Mouse (Mus musculus) kidney, postnatal 0 days (tissue): Measurements from ENCODE around the gene BC025920. TPM values are rescaled to one million over a fixed set of nuclear protein-coding genes. Genes with fewer than 3 reads are reported as not detected.

Experiments used
- ATAC-seq: fragments of 200-750 bp; cut with Nextera tagmentation; replicated peaks from 2 replicates; pipeline ENCODE4 v1.8.0; 2017; ENCODE audit warnings: low read depth, moderate number of reproducible peaks, moderate TSS enrichment, moderate library complexity; ENCODE audit not compliant: low FRiP score
- DNase-seq: peaks from one replicate; pipeline ENCODE4 v3.0.0-alpha.2; 2016; ENCODE audit warnings: low spot score
- H3K27ac ChIP-seq: fragments of 300-500 bp; sonication (generic); 2 replicates; pipeline ENCODE4 v1.5.1; 2014; ENCODE audit warnings: mild to moderate bottlenecking
- H3K27me3 ChIP-seq: fragments of 300-500 bp; sonication (generic); 2 replicates; pipeline ENCODE4 v1.6.1; 2014; ENCODE audit warnings: low read length, mixed read lengths; ENCODE audit not compliant: insufficient read depth
- H3K36me3 ChIP-seq: fragments of 300-500 bp; sonication (generic); 2 replicates; pipeline ENCODE4 v1.6.1; 2014; ENCODE audit warnings: low read length, mixed read lengths; ENCODE audit not compliant: insufficient read depth
- H3K4me1 ChIP-seq: fragments of 300-500 bp; sonication (generic); replicated peaks from 2 replicates; pipeline ENCODE4 v1.6.1; 2014; ENCODE audit warnings: antibody characterized with exemption, low read length, mixed read lengths; ENCODE audit not compliant: insufficient read depth
- H3K4me2 ChIP-seq: fragments of 300-500 bp; sonication (generic); 2 replicates; pipeline ENCODE4 v1.6.1; 2014; ENCODE audit warnings: mild to moderate bottlenecking, low read length, moderate library complexity, mixed read lengths
- H3K4me3 ChIP-seq: fragments of 300-500 bp; sonication (generic); replicated peaks from 2 replicates; pipeline ENCODE4 v1.5.1; 2014; ENCODE audit warnings: low read depth, low read length
- H3K9ac ChIP-seq: fragments of 300-500 bp; sonication (generic); 2 replicates; pipeline ENCODE4 v1.6.1; 2014; ENCODE audit warnings: low read depth, low read length
- H3K9me3 ChIP-seq: fragments of 300-500 bp; sonication (generic); replicated peaks from 2 replicates; pipeline ENCODE4 v1.6.1; 2016; ENCODE audit warnings: low read length, inconsistent platforms, mixed read lengths
- CTCF ChIP-seq: IDR thresholded peaks from 2 replicates; pipeline ENCODE4 v1.5.1; 2016; ENCODE audit warnings: antibody characterized with exemption, low read depth, mild to moderate bottlenecking, moderate library complexity
- WGBS: fragments of 180-500 bp; shearing (Covaris S2); extraction: QIAGEN DNeasy Blood & Tissue Kit; methylation state at CpG from one replicate; pipeline ENCODE4 v1.1.7; 2014; 5-methylcytosine and 5-hydroxymethylcytosine counted together
- polyA plus RNA-seq: library from polyadenylated mRNA; unstranded; fragments of >200 nt; fragmentation: Nextera tagmentation; extraction: Ambion mirVana; gene quantifications from 2 replicates; pipeline ENCODE4 v1.2.1, GENCODE M21; 2015

BC025920 gene
- polyA plus RNA-seq, 1 experiment from 2014 or later = 0.37 TPM

- peaks cover 45% of the 10 kb centered on the region for H3K4me1 ChIP-seq
- no peak overlapping the region for H3K4me3 ChIP-seq
- H3K4me2 ChIP-seq = no peak overlapping the region
- H3K27me3 ChIP-seq = no peaks in the 10 kb centered on the region
- no peak overlapping the region for H3K27ac ChIP-seq
- H3K9ac ChIP-seq = no peak overlapping the region
- no peak for ATAC-seq
- WGBS = 31% methylated on average over 6 of the region's 6 CpGs
- no peaks in the 10 kb centered on the region for H3K36me3 ChIP-seq
- TF ChIP-seq CTCF = no peak
- no peak for DNase-seq
- no peaks in the 10 kb centered on the region for H3K9me3 ChIP-seq
These were observed 7.2 kb upstream of the BC025920 start for GRCm38 (mm10) chr10:81598871-81599270.

- peaks cover 45% of the 10 kb centered on the region for H3K4me1 ChIP-seq
- 76% methylated on average over 5 of the region's 5 CpGs for whole genome bisulfite sequencing
- no peak overlapping the region for H3K4me3 ChIP-seq
These were observed 6.4 kb upstream of the BC025920 start for GRCm38 (mm10) chr10:81599630-81600029.

GRCm38 (mm10) chr10:81600096-81600495 is 6.0 kb upstream of the BC025920 start:
- Histone ChIP-seq H3K4me1 (peaks cover 42% of the 10 kb centered on the region), H3K27ac (no peak overlapping the region), H3K4me3 (no peak overlapping the region), H3K9me3 (no peaks in the 10 kb centered on the region), H3K36me3 (no peaks in the 10 kb centered on the region), H3K9ac (no peak overlapping the region), H3K27me3 (no peaks in the 10 kb centered on the region), H3K4me2 (peak overlapping the region; percentile 50; the same call in 1 of the 2 replicates)
- TF ChIP-seq CTCF = no peak
- WGBS = 35% methylated on average over 10 of the region's 10 CpGs
- ATAC-seq (no peak), DNase-seq (no peak)

More at GRCm38 (mm10) chr10:81599630-81600029, 6.4 kb upstream of the BC025920 start:
- Histone ChIP-seq H3K36me3 (no peaks in the 10 kb centered on the region), H3K4me2 (no peak overlapping the region), H3K9me3 (no peaks in the 10 kb centered on the region), H3K27me3 (no peaks in the 10 kb centered on the region), H3K9ac (no peak overlapping the region), H3K27ac (no peak overlapping the region)
- TF ChIP-seq CTCF = no peak
- DNase-seq = no peak
- ATAC-seq = no peak

GRCm38 (mm10) chr10:81600738-81601203 is 5.3 kb upstream of the BC025920 start, which contains the start of gene Tle6:
Gene Tle6, minus strand, starts transcription at chr10:81601073.
- no peaks in the 10 kb centered on the region for H3K36me3 ChIP-seq
- no peak for TF ChIP-seq CTCF
- peak within 1 kb of the TSS; percentile 36; the same call in 1 of the 2 replicates for H3K27ac ChIP-seq
- H3K4me2 ChIP-seq = peak within 1 kb of the TSS; percentile 50
- DNase-seq (peak; percentile 95), ATAC-seq (peak; percentile 85)
- no peaks in the 10 kb centered on the region for H3K9me3 ChIP-seq
- H3K4me3 ChIP-seq = peak within 1 kb of the TSS; percentile 9; the same call in 1 of the 2 replicates
- 1% methylated on average over 28 of the region's 28 CpGs for WGBS
- H3K27me3 ChIP-seq = no peaks in the 10 kb centered on the region
- H3K4me1 ChIP-seq = peaks cover 41% of the 10 kb centered on the region
- 0 out of 2 replicates have a peak within 1 kb of the TSS, but pooled peaks have one; percentile 14 for H3K9ac ChIP-seq

GRCm38 (mm10) chr10:81601396-81601905 is 4.6 kb upstream of the BC025920 start:
- Histone ChIP-seq H3K36me3 (no peaks in the 10 kb centered on the region), H3K4me1 (peaks cover 35% of the 10 kb centered on the region), H3K27ac (no peak overlapping the region), H3K27me3 (no peaks in the 10 kb centered on the region), H3K9ac (0 out of 2 replicates have a peak overlapping the region, but pooled peaks have one; percentile 14), H3K9me3 (no peaks in the 10 kb centered on the region), H3K4me3 (peak overlapping the region; percentile 9; the same call in 1 of the 2 replicates), H3K4me2 (peak overlapping the region; percentile 50)
- TF ChIP-seq CTCF = no peak
- ATAC-seq (no peak), DNase-seq (no peak)
- 18% methylated on average over 7 of the region's 7 CpGs for WGBS

GRCm38 (mm10) chr10:81602741-81603151 is 3.3 kb upstream of the BC025920 start:
- H3K27ac ChIP-seq = no peak overlapping the region
- peak; percentile 77 for TF ChIP-seq CTCF
- H3K36me3 ChIP-seq = no peaks in the 10 kb centered on the region
- no peak overlapping the region for H3K4me3 ChIP-seq
- ATAC-seq (no peak), DNase-seq (peak; percentile 95)
- 22% methylated on average over 4 of the region's 4 CpGs for WGBS
- H3K4me1 ChIP-seq = peaks cover 22% of the 10 kb centered on the region
- no peak overlapping the region for H3K4me2 ChIP-seq
- H3K27me3 ChIP-seq = no peaks in the 10 kb centered on the region
- H3K9me3 ChIP-seq = no peaks in the 10 kb centered on the region
- no peak overlapping the region for H3K9ac ChIP-seq
